In the genomic region with DNA sequence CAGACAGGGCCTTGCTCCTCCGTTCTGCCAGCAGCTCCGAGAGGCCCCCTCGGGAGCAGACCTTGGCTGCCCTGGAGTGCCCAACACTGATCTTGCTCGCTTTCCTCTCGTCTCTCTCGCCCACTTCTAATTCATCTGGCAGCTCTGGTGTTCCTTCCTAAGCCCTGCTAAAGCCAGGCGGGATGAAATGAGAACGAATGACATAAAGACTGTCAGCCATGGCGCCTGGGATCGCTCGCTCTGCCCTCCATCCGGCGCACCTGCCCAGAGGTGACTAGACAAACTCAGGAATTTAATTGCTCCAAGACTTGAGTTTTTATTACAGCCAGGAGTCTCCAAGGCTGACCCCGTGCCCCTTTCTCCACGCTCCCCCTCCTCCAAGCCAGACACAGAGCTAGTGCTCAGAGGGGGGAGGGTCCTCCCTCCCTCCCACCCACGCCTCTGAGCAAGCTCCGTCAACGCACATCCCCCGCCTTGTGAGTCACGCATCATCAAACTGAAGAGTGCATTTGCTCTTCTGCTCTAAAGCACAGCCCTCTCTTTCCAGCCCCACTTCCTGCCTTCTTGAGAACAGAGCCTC, we compare ENCODE assay signal across 9 mouse cellular contexts. TPM values are rescaled to one million over a fixed set of nuclear protein-coding genes. Genes with fewer than 3 reads are reported as not detected.
DNase-seq lines count a peak whose midpoint lies in the region; ATAC-seq and TF ChIP-seq lines count a peak whose summit lies in the region.
"Had no signal": no experiment of that assay in that cellular context is flagged by ENCODE, and none has a peak within 500 bp of the region (broad histone marks: within the 10 kb centered on the region; RNA-seq: fewer than 3 reads in every experiment).

No protein-coding gene starts in this region.

- H3K4me2 ChIP-seq in midbrain, embryonic 13.5 days (replicated peaks), result peak overlapping the region; percentile 38

- H3K79me2 ChIP-seq in heart, adult 2 months (replicated peaks; ENCODE audit: control insufficient read depth, insufficient read depth, low read length), result no peaks in the 10 kb centered on the region

- TF ChIP-seq POLR2A in heart, adult 2 months (IDR thresholded peaks at IDR 0.05; ENCODE audit: insufficient read depth, low read depth, low read length), result no peak

- peaks cover 40% of the 10 kb centered on the region for H3K4me1 ChIP-seq in heart, embryonic 10.5 days
- no peaks in the 10 kb centered on the region for H3K4me1 ChIP-seq in heart, adult 2 months (ENCODE audit: control insufficient read depth, insufficient read depth, low read length)
- peaks cover 29% of the 10 kb centered on the region for H3K4me1 ChIP-seq in hindbrain, embryonic 10.5 days (replicated peaks)
- H3K4me1 ChIP-seq in midbrain, embryonic 13.5 days (replicated peaks), result peaks cover 14% of the 10 kb centered on the region

- no peak for TF ChIP-seq EP300 in heart, adult 2 months (IDR thresholded peaks at IDR 0.05; ENCODE audit: insufficient read depth, low read depth, low read length)

- no peaks in the 10 kb centered on the region for H3K9me3 ChIP-seq in heart, embryonic 10.5 days
- no peaks in the 10 kb centered on the region for H3K9me3 ChIP-seq in hindbrain, embryonic 10.5 days
- H3K9me3 ChIP-seq in midbrain, embryonic 13.5 days, result no peaks in the 10 kb centered on the region

- intact Hi-C loops in heart, adult 2 months (cut with DNase I), result no loop called here
- intact Hi-C loops in heart, postnatal 36 days (cut with DNase I), result no loop called here

- ATAC-seq in midbrain, embryonic 13.5 days, result peak; percentile 35; the same call in 1 of the 2 replicates
- ATAC-seq in megakaryocyte, adult 5-6 weeks (ENCODE audit: poor library complexity, severe bottlenecking), result no peak

- H3K4me3 ChIP-seq in heart, embryonic 10.5 days, result peak overlapping the region; percentile 20
- no peak overlapping the region for H3K4me3 ChIP-seq in heart, adult 2 months
- peak overlapping the region; percentile 16; the same call in 1 of the 2 replicates for H3K4me3 ChIP-seq in hindbrain, embryonic 10.5 days
- peak overlapping the region; percentile 5 for H3K4me3 ChIP-seq in midbrain, embryonic 13.5 days (replicated peaks)

- no peak for DNase-seq in heart, embryonic 10.5 days (ENCODE audit: low spot score)
- DNase-seq in heart, adult 2 months, result no peak
- peak; percentile 51 for DNase-seq in MN1 (ENCODE audit: low spot score)
- no peak for DNase-seq in hindbrain, embryonic 10.5 days (ENCODE audit: low spot score)
- no peak for DNase-seq in urinary bladder, postnatal 14 days (ENCODE audit: low spot score)
- DNase-seq in heart, postnatal 36 days, result no peak

- peaks cover 16% of the 10 kb centered on the region; the same call in 1 of the 2 replicates for H3K27me3 ChIP-seq in heart, embryonic 10.5 days (ENCODE audit: insufficient read depth, poor library complexity, severe bottlenecking)
- peaks cover 2% of the 10 kb centered on the region; the same call in 1 of the 2 replicates for H3K27me3 ChIP-seq in heart, adult 2 months (ENCODE audit: control insufficient read depth, insufficient read depth, low read length)
- peaks cover 31% of the 10 kb centered on the region for H3K27me3 ChIP-seq in hindbrain, embryonic 10.5 days (ENCODE audit: insufficient read depth, poor library complexity, severe bottlenecking)
- H3K27me3 ChIP-seq in midbrain, embryonic 13.5 days, result peaks cover 17% of the 10 kb centered on the region

- H3K27ac ChIP-seq in heart, embryonic 10.5 days, result peak overlapping the region; percentile 18; the same call in 1 of the 2 replicates
- no peak overlapping the region for H3K27ac ChIP-seq in heart, adult 2 months
- peak overlapping the region; percentile 41 for H3K27ac ChIP-seq in hindbrain, embryonic 10.5 days
- H3K27ac ChIP-seq in midbrain, embryonic 13.5 days, result peak overlapping the region; percentile 14; the same call in 1 of the 2 replicates

- WGBS in heart, embryonic 10.5 days, result 18% methylated on average over 20 of the region's 20 CpGs
- WGBS in heart, adult 2 months, result 20% methylated on average over 20 of the region's 20 CpGs
- WGBS in hindbrain, embryonic 10.5 days, result 16% methylated on average over 20 of the region's 20 CpGs
- WGBS in midbrain, embryonic 13.5 days, result 11% methylated on average over 20 of the region's 20 CpGs

- TF ChIP-seq CTCF in heart, adult 2 months (IDR thresholded peaks at IDR 0.05), result no peak

- no peak overlapping the region for H3K9ac ChIP-seq in heart, adult 2 months (ENCODE audit: low read depth, low read length)
- H3K9ac ChIP-seq in midbrain, embryonic 13.5 days (replicated peaks), result peak overlapping the region; percentile 44

- no peaks in the 10 kb centered on the region for H3K36me3 ChIP-seq in heart, embryonic 10.5 days
- no peaks in the 10 kb centered on the region for H3K36me3 ChIP-seq in heart, adult 2 months (ENCODE audit: control insufficient read depth, insufficient read depth, low read length)
- H3K36me3 ChIP-seq in hindbrain, embryonic 10.5 days, result no peaks in the 10 kb centered on the region
- H3K36me3 ChIP-seq in midbrain, embryonic 13.5 days, result no peaks in the 10 kb centered on the region

RNA-seq across cellular contexts. Expression of gene Dlk1, which starts 27.8 kb away (rescaled TPM):
- 56.8 and 345 TPM in 2 replicates for polyA plus RNA-seq in heart, embryonic 10.5 days (2016; fragmentation: Nextera tagmentation; extraction: Ambion mirVana)
- under 1 TPM in 1 of 2 experiments, not detected in 1; 0.23 TPM for total RNA-seq in heart, adult 2 months (2021)
- polyA plus RNA-seq in heart, adult 2 months (2012; rRNA removed), result 0.90 and 1.3 TPM in 2 replicates
- 64.4 and 82.8 TPM in 2 replicates for polyA plus RNA-seq in hindbrain, embryonic 10.5 days (2016; fragmentation: Nextera tagmentation; extraction: Ambion mirVana)
- polyA plus RNA-seq in midbrain, embryonic 13.5 days (2015; fragmentation: Nextera tagmentation; extraction: Ambion mirVana), result 117 and 118 TPM in 2 replicates
- total RNA-seq in megakaryocyte, adult 5-6 weeks (2015), result not detected in 2 replicates
- not detected in 2 replicates for total RNA-seq in megakaryocyte, adult 5-6 weeks (2017)
- under 1 TPM; 0.22 to 1.00 TPM for total RNA-seq in heart, postnatal 36 days (2021)
- polyA plus RNA-seq: C2C12 had no signal

Comparison
In these comparisons a context has a peak if more than half of its experiments do, and no peak if none do; other contexts are left out.
1. RNA of gene Dlk1, which starts 27.8 kb away (polyA plus RNA-seq): 56.8 to 345 TPM in heart, embryonic 10.5 days, 117 to 118 TPM in midbrain, embryonic 13.5 days and 64.4 to 82.8 TPM in hindbrain, embryonic 10.5 days; 0.90 to 1.3 TPM in heart, adult 2 months; every median in the first group is over 10 times any median in the second.